Mouse (Mus musculus) MEL (cell line): ENCODE results near the gene Gm5426.

Experiments used
- BHLHE40 ChIP-seq: IDR thresholded peaks from 2 replicates; pipeline ENCODE4 v1.6.1; 2012; ENCODE audit warnings: low read depth, mild to moderate bottlenecking, inconsistent platforms, low read length, improper control_type of control experiment, borderline replicate concordance
- CTCF ChIP-seq, 3 experiments: IDR thresholded peaks in 2 of 3; conservative IDR thresholded peaks in 1 of 3; 2 replicates each; pipeline ENCODE4 v1.5.1; 2011 to 2012; ENCODE audit warnings: low read length in 3 of 3, low read depth in 2 of 3, mild to moderate bottlenecking in 2 of 3, improper control_type of control experiment in 1 of 3, inconsistent platforms in 1 of 3, mixed read lengths in 1 of 3, moderate library complexity in 1 of 3; ENCODE audit not compliant: control insufficient read depth in 1 of 3, insufficient read depth in 1 of 3, poor library complexity in 1 of 3, severe bottlenecking in 1 of 3
- GATA1 ChIP-seq: IDR thresholded peaks from 2 replicates; pipeline ENCODE4 v1.6.1; 2011; ENCODE audit warnings: low read depth, low read length, improper control_type of control experiment
- JUND ChIP-seq: IDR thresholded peaks from 2 replicates; pipeline ENCODE4 v1.6.1; 2011; ENCODE audit warnings: low read depth, mild to moderate bottlenecking, improper control_type of control experiment, low read length
- RCOR1 ChIP-seq: IDR thresholded peaks from 2 replicates; pipeline ENCODE4 v1.6.1; 2012; ENCODE audit warnings: low read depth, mild to moderate bottlenecking, inconsistent platforms, low read length, improper control_type of control experiment
- USF1 ChIP-seq: IDR thresholded peaks from 2 replicates; pipeline ENCODE4 v1.6.1; 2014; ENCODE audit warnings: low read depth, mild to moderate bottlenecking, inconsistent platforms, low read length, improper control_type of control experiment, moderate library complexity
- ZC3H11A ChIP-seq: IDR thresholded peaks from 2 replicates; pipeline ENCODE4 v1.6.1; 2012; ENCODE audit warnings: low read depth, mild to moderate bottlenecking, inconsistent platforms, low read length, improper control_type of control experiment
- ZKSCAN1 ChIP-seq: IDR thresholded peaks from 2 replicates; pipeline ENCODE4 v1.6.1; 2012; ENCODE audit warnings: low read depth, mild to moderate bottlenecking, inconsistent platforms, low read length, improper control_type of control experiment, moderate library complexity

DNA sequence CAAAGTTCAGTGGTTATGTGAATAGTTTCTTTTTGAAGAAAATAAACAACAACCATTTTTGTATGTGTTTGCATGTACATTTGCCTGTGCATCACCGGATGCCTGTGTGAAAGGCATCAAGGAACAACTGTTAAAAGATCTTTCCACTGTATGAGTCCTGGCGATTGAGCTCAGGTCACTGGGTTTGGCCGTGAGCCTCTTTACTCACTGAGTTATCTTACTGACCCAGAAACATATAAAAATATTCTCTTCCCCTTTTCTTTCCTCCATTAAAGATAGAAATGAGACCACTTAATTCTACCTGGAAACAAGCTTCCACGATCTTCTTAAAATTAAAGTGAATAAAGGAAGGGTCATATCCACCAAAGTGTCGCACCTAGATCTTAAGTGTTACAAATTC lies 10.2 kb downstream of the Gm5426 start:
- TF ChIP-seq CTCF (IDR thresholded peaks at IDR 0.05 in 2 of 3, conservative IDR thresholded peaks at IDR 0.05 in 1 of 3; ENCODE audit: control insufficient read depth in 1 of 3, insufficient read depth in 1 of 3, low read depth in 2 of 3, low read length in 3 of 3, poor library complexity in 1 of 3, severe bottlenecking in 1 of 3), result no peak
- peak; percentile 45 for TF ChIP-seq GATA1
- TF ChIP-seq ZKSCAN1, result no peak
- TF ChIP-seq USF1, result no peak
- TF ChIP-seq JUND, result no peak
- TF ChIP-seq RCOR1, result no peak
- TF ChIP-seq BHLHE40, result no peak
- no peak for TF ChIP-seq ZC3H11A
